In genomic region chr11:58995807-58996370, GRCm38 (mm10) we compare ENCODE assay signal across 13 mouse cellular contexts. TPM values are rescaled to one million over a fixed set of nuclear protein-coding genes. Genes with fewer than 3 reads are reported as not detected.
DNase-seq lines count a peak whose midpoint lies in the region; ATAC-seq and TF ChIP-seq lines count a peak whose summit lies in the region.
"Had no signal": no experiment of that assay in that cellular context is flagged by ENCODE, and none has a peak within 500 bp of the region (broad histone marks: within the 10 kb centered on the region; RNA-seq: fewer than 3 reads in every experiment).

No protein-coding gene starts in this region.

- WGBS in kidney, postnatal 0 days: 45% methylated on average over 12 of the region's 12 CpGs

- no peak overlapping the region for H3K4me2 ChIP-seq in kidney, postnatal 0 days (ENCODE audit: low read length)
- H3K4me2 ChIP-seq: lung, embryonic 14.5 days had no signal

- TF ChIP-seq CTCF in kidney, postnatal 0 days (IDR thresholded peaks at IDR 0.05; ENCODE audit: low read depth): 0 out of 2 replicates have a peak, but pooled peaks have one; percentile 6
- TF ChIP-seq CTCF in cortical plate, adult 2 months (IDR thresholded peaks at IDR 0.05; ENCODE audit: extremely low read depth, insufficient read depth, low read length): 0 out of 2 replicates have a peak, but pooled peaks have one; percentile 8

- H3K9ac ChIP-seq in kidney, postnatal 0 days (ENCODE audit: low read depth, low read length): no peak overlapping the region
- H3K9ac ChIP-seq: lung, embryonic 14.5 days had no signal

- H3K27me3 ChIP-seq in kidney, postnatal 0 days (ENCODE audit: insufficient read depth, low read length): no peaks in the 10 kb centered on the region

- no peak overlapping the region for H3K27ac ChIP-seq in kidney, postnatal 0 days
- H3K27ac ChIP-seq in cortical plate, adult 2 months (ENCODE audit: insufficient read depth, low read length): no peak overlapping the region
- H3K27ac ChIP-seq: gastrocnemius, adult 2 months had no signal

- no peaks in the 10 kb centered on the region for H3K9me3 ChIP-seq in kidney, postnatal 0 days (replicated peaks; ENCODE audit: low read length)

- no peak overlapping the region for H3K4me3 ChIP-seq in kidney, postnatal 0 days (replicated peaks; ENCODE audit: low read depth, low read length)
- H3K4me3 ChIP-seq in cortical plate, adult 2 months (ENCODE audit: insufficient read depth, low read length): no peak overlapping the region
- H3K4me3 ChIP-seq: gastrocnemius, adult 2 months had no signal

- no peak for DNase-seq in kidney, postnatal 0 days (ENCODE audit: low spot score)
- no peak for DNase-seq in kidney, adult 8-10 months
- peak; percentile 50 for DNase-seq in CD4-positive helper T cell, adult 2 months (ENCODE audit: low read depth, low spot score)
- no peak for DNase-seq in urinary bladder, postnatal 25 days (ENCODE audit: low spot score)
- no peak for DNase-seq in layer of hippocampus, postnatal 36 days
- DNase-seq: adrenal gland, postnatal 14 days; cerebellum, postnatal 14 days; gastrocnemius, adult 2 months; kidney, adult 2 months; lung, embryonic 14.5 days had no signal

- ATAC-seq in kidney, postnatal 0 days (replicated peaks; ENCODE audit: low FRiP score, low read depth): no peak
- peak; percentile 14; the same call in 1 of the 2 replicates for ATAC-seq in neutrophil, adult 5-6 weeks (ENCODE audit: extremely low read depth, insufficient number of reproducible peaks, low FRiP score, poor library complexity, severe bottlenecking)
- ATAC-seq in erythroid progenitor cell, adult 5-6 weeks (replicated peaks; ENCODE audit: low FRiP score, poor library complexity, severe bottlenecking): no peak

- 0 out of 2 replicates have a peak, but pooled peaks cover 3% of the 10 kb centered on the region for H3K4me1 ChIP-seq in kidney, postnatal 0 days (replicated peaks; ENCODE audit: insufficient read depth, low read length)
- H3K4me1 ChIP-seq in cortical plate, adult 2 months (ENCODE audit: control insufficient read depth, insufficient read depth, low read length): peaks cover 1% of the 10 kb centered on the region; the same call in 1 of the 2 replicates

- TF ChIP-seq POLR2A in cortical plate, adult 2 months (IDR thresholded peaks at IDR 0.05; ENCODE audit: extremely low read depth, insufficient read depth, low read length): no peak

- H3K36me3 ChIP-seq in kidney, postnatal 0 days (ENCODE audit: insufficient read depth, low read length): 0 out of 2 replicates have a peak, but pooled peaks cover 1% of the 10 kb centered on the region

RNA-seq across cellular contexts. Expression of gene Trim11, which starts 18.0 kb away (rescaled TPM):
- 16.3 and 16.7 TPM in 2 replicates for polyA plus RNA-seq in kidney, postnatal 0 days (2015; fragmentation: Nextera tagmentation; extraction: Ambion mirVana)
- 25.9 and 26.7 TPM in 2 replicates for polyA plus RNA-seq in cortical plate, adult 2 months (2012; rRNA removed)
- 106 and 107 TPM in 2 replicates for total RNA-seq in neutrophil, adult 5-6 weeks (2017)
- total RNA-seq in erythroid progenitor cell, adult 5-6 weeks (2015; ENCODE audit: low replicate concordance): 10.1 and 18.0 TPM in 2 replicates
- total RNA-seq in erythroid progenitor cell, adult 5-6 weeks (2017; ENCODE audit: low replicate concordance): 11.3 and 15.2 TPM in 2 replicates
- total RNA-seq in layer of hippocampus, postnatal 36 days (2021): 10 to 100 TPM; 28.8 to 29.3 TPM

RNA-seq across cellular contexts. Expression of gene Hist3h2a, which starts 41.4 kb away (rescaled TPM):
- polyA plus RNA-seq in kidney, postnatal 0 days (2015; fragmentation: Nextera tagmentation; extraction: Ambion mirVana): 40.9 and 41.2 TPM in 2 replicates
- polyA plus RNA-seq in cortical plate, adult 2 months (2012; rRNA removed): 40.1 and 42.8 TPM in 2 replicates
- 65.3 TPM in 2 replicates for total RNA-seq in neutrophil, adult 5-6 weeks (2017)
- total RNA-seq in erythroid progenitor cell, adult 5-6 weeks (2015; ENCODE audit: low replicate concordance): 186 and 192 TPM in 2 replicates
- total RNA-seq in erythroid progenitor cell, adult 5-6 weeks (2017; ENCODE audit: low replicate concordance): 1,299 and 1,489 TPM in 2 replicates
- 10 to 100 TPM; 73.2 to 83.2 TPM for total RNA-seq in layer of hippocampus, postnatal 36 days (2021)

RNA-seq across cellular contexts. Expression of gene Trim17, which starts 41.4 kb away (rescaled TPM):
- polyA plus RNA-seq in kidney, postnatal 0 days (2015; fragmentation: Nextera tagmentation; extraction: Ambion mirVana): 0.32 and 0.37 TPM in 2 replicates
- 6.6 and 7.4 TPM in 2 replicates for polyA plus RNA-seq in cortical plate, adult 2 months (2012; rRNA removed)
- total RNA-seq in neutrophil, adult 5-6 weeks (2017): 0.12 and 0.35 TPM in 2 replicates
- total RNA-seq in erythroid progenitor cell, adult 5-6 weeks (2015; ENCODE audit: low replicate concordance): 0.36 and 0.84 TPM in 2 replicates
- total RNA-seq in erythroid progenitor cell, adult 5-6 weeks (2017; ENCODE audit: low replicate concordance): 1.2 TPM in 2 replicates
- 1 to 10 TPM; 5.6 to 6.2 TPM for total RNA-seq in layer of hippocampus, postnatal 36 days (2021)

RNA-seq across cellular contexts. Expression of gene Hist3h2ba, which starts 47.2 kb away (rescaled TPM):
- polyA plus RNA-seq in kidney, postnatal 0 days (2015; fragmentation: Nextera tagmentation; extraction: Ambion mirVana): 43.9 and 45.8 TPM in 2 replicates
- 101 and 112 TPM in 2 replicates for polyA plus RNA-seq in cortical plate, adult 2 months (2012; rRNA removed)
- total RNA-seq in neutrophil, adult 5-6 weeks (2017): 3.7 and 8.1 TPM in 2 replicates
- total RNA-seq in erythroid progenitor cell, adult 5-6 weeks (2015; ENCODE audit: low replicate concordance): 265 and 290 TPM in 2 replicates
- 136 and 409 TPM in 2 replicates for total RNA-seq in erythroid progenitor cell, adult 5-6 weeks (2017; ENCODE audit: low replicate concordance)
- total RNA-seq in layer of hippocampus, postnatal 36 days (2021): 10 to 100 TPM; 88.8 to 93.5 TPM
- total RNA-seq: gastrocnemius, adult 2 months had no signal

RNA-seq across cellular contexts. Expression of gene Rnf187, which starts 57.2 kb away (rescaled TPM):
- polyA plus RNA-seq in kidney, postnatal 0 days (2015; fragmentation: Nextera tagmentation; extraction: Ambion mirVana): 238 and 249 TPM in 2 replicates
- polyA plus RNA-seq in cortical plate, adult 2 months (2012; rRNA removed): 567 and 588 TPM in 2 replicates
- 60.8 and 72.2 TPM in 2 replicates for total RNA-seq in neutrophil, adult 5-6 weeks (2017)
- total RNA-seq in erythroid progenitor cell, adult 5-6 weeks (2015; ENCODE audit: low replicate concordance): 104 and 109 TPM in 2 replicates
- total RNA-seq in erythroid progenitor cell, adult 5-6 weeks (2017; ENCODE audit: low replicate concordance): 104 and 117 TPM in 2 replicates
- total RNA-seq in layer of hippocampus, postnatal 36 days (2021): 100 to 1,000 TPM; 478 to 523 TPM
